Mouse (Mus musculus) MEL (cell line): Measurements from ENCODE around the gene Traf5. TPM values are rescaled to one million over a fixed set of nuclear protein-coding genes. Genes with fewer than 3 reads are reported as not detected.

Source experiments
- DNase-seq: peaks from one replicate; pipeline ENCODE4 v3.0.0; 2011; ENCODE audit warnings: low read depth, low spot score
- H3K27ac ChIP-seq: 2 replicates; pipeline ENCODE4 v1.5.1; 2012; ENCODE audit warnings: low read depth, mild to moderate bottlenecking, control low read depth, low read length, moderate library complexity; ENCODE audit not compliant: control insufficient read depth
- H3K27me3 ChIP-seq, 2 experiments: fragments of 150-350 bp in 1 of 2; sonication (generic) in 1 of 2; 2 replicates each; pipeline ENCODE4 v1.6.1; 2012; ENCODE audit warnings: low read length in 2 of 2, mild to moderate bottlenecking in 2 of 2, improper control_type of control experiment in 1 of 2, moderate library complexity in 1 of 2; ENCODE audit not compliant: insufficient read depth in 2 of 2, control insufficient read depth in 1 of 2
- H3K36me3 ChIP-seq, 2 experiments: 2 replicates each; pipeline ENCODE4 v1.6.1; 2012 to 2014; ENCODE audit warnings: low read length in 2 of 2, improper control_type of control experiment in 1 of 2, inconsistent platforms in 1 of 2, mild to moderate bottlenecking in 1 of 2; ENCODE audit not compliant: insufficient read depth in 2 of 2, control insufficient read depth in 1 of 2
- H3K4me1 ChIP-seq, 2 experiments: fragments of 150-350 bp in 1 of 2; sonication (generic) in 1 of 2; 2 replicates each; pipeline ENCODE4 v1.6.1; 2012; ENCODE audit warnings: low read length in 2 of 2, improper control_type of control experiment in 1 of 2, mild to moderate bottlenecking in 1 of 2; ENCODE audit not compliant: insufficient read depth in 2 of 2, control insufficient read depth in 1 of 2
- H3K4me3 ChIP-seq, 2 experiments: fragments of 150-350 bp in 1 of 2; sonication (generic) in 1 of 2; 2 replicates each; pipeline ENCODE4 v1.5.1; 2012; ENCODE audit warnings: low read depth in 2 of 2, low read length in 2 of 2, mild to moderate bottlenecking in 2 of 2, moderate library complexity in 2 of 2, control low read depth in 1 of 2, improper control_type of control experiment in 1 of 2; ENCODE audit not compliant: control insufficient read depth in 1 of 2, insufficient read depth in 1 of 2
- H3K79me2 ChIP-seq: 2 replicates; pipeline ENCODE4 v1.6.1; 2012; ENCODE audit warnings: mild to moderate bottlenecking, low read length, moderate library complexity; ENCODE audit not compliant: control insufficient read depth, poor library complexity, insufficient read depth
- H3K9ac ChIP-seq: 2 replicates; pipeline ENCODE4 v1.6.1; 2012; ENCODE audit warnings: low read depth, mild to moderate bottlenecking, control low read depth, low read length, moderate library complexity; ENCODE audit not compliant: control insufficient read depth, poor library complexity, severe bottlenecking
- H3K9me3 ChIP-seq: fragments of 150-350 bp; sonication (generic); replicated peaks from 2 replicates; pipeline ENCODE4 v1.6.1; 2012; ENCODE audit warnings: mild to moderate bottlenecking, low read length, improper control_type of control experiment, moderate library complexity; ENCODE audit not compliant: insufficient read depth
- BHLHE40 ChIP-seq: IDR thresholded peaks from 2 replicates; pipeline ENCODE4 v1.6.1; 2012; ENCODE audit warnings: low read depth, mild to moderate bottlenecking, inconsistent platforms, low read length, improper control_type of control experiment, borderline replicate concordance
- CTCF ChIP-seq, 3 experiments: IDR thresholded peaks in 2 of 3; conservative IDR thresholded peaks in 1 of 3; 2 replicates each; pipeline ENCODE4 v1.5.1; 2011 to 2012; ENCODE audit warnings: low read length in 3 of 3, low read depth in 2 of 3, mild to moderate bottlenecking in 2 of 3, improper control_type of control experiment in 1 of 3, inconsistent platforms in 1 of 3, mixed read lengths in 1 of 3, moderate library complexity in 1 of 3; ENCODE audit not compliant: control insufficient read depth in 1 of 3, insufficient read depth in 1 of 3, poor library complexity in 1 of 3, severe bottlenecking in 1 of 3
- E2F4 ChIP-seq: IDR thresholded peaks from 2 replicates; pipeline ENCODE4 v1.6.1; 2011; ENCODE audit warnings: low read depth, low read length, improper control_type of control experiment, borderline replicate concordance
- ELF1 ChIP-seq: IDR thresholded peaks from 2 replicates; pipeline ENCODE4 v1.6.1; 2014; ENCODE audit warnings: low read depth, mild to moderate bottlenecking, inconsistent platforms, low read length, improper control_type of control experiment, moderate library complexity
- HCFC1 ChIP-seq: IDR thresholded peaks from 2 replicates; pipeline ENCODE4 v1.6.1; 2012; ENCODE audit warnings: low read depth, mild to moderate bottlenecking, inconsistent platforms, low read length, improper control_type of control experiment, moderate library complexity
- MAX ChIP-seq: IDR thresholded peaks from 2 replicates; pipeline ENCODE4 v1.6.1; 2011; ENCODE audit warnings: low read length, improper control_type of control experiment
- MAZ ChIP-seq: IDR thresholded peaks from 2 replicates; pipeline ENCODE4 v1.6.1; 2012; ENCODE audit warnings: low read depth, mild to moderate bottlenecking, inconsistent platforms, low read length, improper control_type of control experiment
- POLR2AphosphoS2 ChIP-seq: IDR thresholded peaks from 2 replicates; pipeline ENCODE4 v1.6.1; 2011; ENCODE audit warnings: low read length, improper control_type of control experiment
- RAD21 ChIP-seq: IDR thresholded peaks from 2 replicates; pipeline ENCODE4 v1.6.1; 2011; ENCODE audit warnings: mild to moderate bottlenecking, low read depth, low read length, improper control_type of control experiment
- SMC3 ChIP-seq: IDR thresholded peaks from 2 replicates; pipeline ENCODE4 v1.6.1; 2011; ENCODE audit warnings: low read depth, low read length, improper control_type of control experiment
- TAL1 ChIP-seq: IDR thresholded peaks from 2 replicates; pipeline ENCODE4 v1.6.1; 2012; ENCODE audit warnings: mild to moderate bottlenecking, inconsistent platforms, low read length, moderate library complexity, mixed read lengths
- TCF12 ChIP-seq: IDR thresholded peaks from 2 replicates; pipeline ENCODE4 v1.6.1; 2014; ENCODE audit warnings: low read depth, mild to moderate bottlenecking, inconsistent platforms, low read length, improper control_type of control experiment, moderate library complexity
- UBTF ChIP-seq: IDR thresholded peaks from 2 replicates; pipeline ENCODE4 v1.6.1; 2012; ENCODE audit warnings: low read depth, mild to moderate bottlenecking, inconsistent platforms, low read length, improper control_type of control experiment, moderate library complexity, borderline replicate concordance; ENCODE audit not compliant: insufficient read depth
- ZC3H11A ChIP-seq: IDR thresholded peaks from 2 replicates; pipeline ENCODE4 v1.6.1; 2012; ENCODE audit warnings: low read depth, mild to moderate bottlenecking, inconsistent platforms, low read length, improper control_type of control experiment
- ZKSCAN1 ChIP-seq: IDR thresholded peaks from 2 replicates; pipeline ENCODE4 v1.6.1; 2012; ENCODE audit warnings: low read depth, mild to moderate bottlenecking, inconsistent platforms, low read length, improper control_type of control experiment, moderate library complexity
- polyA plus RNA-seq, 2 experiments: library from polyadenylated mRNA; stranded (reverse) in 1 of 2; unstranded in 1 of 2; fragments of >175 nt in 1 of 2; fragments of >200 nt in 1 of 2; gene quantifications; 2 replicates each; pipeline versions ENCODE4 v1.2.1 to v1.2.4; 2012; ENCODE audit warnings: low replicate concordance in 2 of 2, low read depth in 1 of 2; ENCODE audit not compliant: insufficient read length in 2 of 2, insufficient read depth in 1 of 2, missing spikeins in 1 of 2
- total RNA-seq: library from RNA; depleted of rRNA; stranded (reverse); fragments of 300-350 nt; gene quantifications from 2 replicates; pipeline ENCODE4 v1.2.3, GENCODE M21; 2012

Gene Traf5
- total and polyA plus RNA-seq, 3 experiments: 4.0 to 7.3 TPM; not detected in 1

DNA sequence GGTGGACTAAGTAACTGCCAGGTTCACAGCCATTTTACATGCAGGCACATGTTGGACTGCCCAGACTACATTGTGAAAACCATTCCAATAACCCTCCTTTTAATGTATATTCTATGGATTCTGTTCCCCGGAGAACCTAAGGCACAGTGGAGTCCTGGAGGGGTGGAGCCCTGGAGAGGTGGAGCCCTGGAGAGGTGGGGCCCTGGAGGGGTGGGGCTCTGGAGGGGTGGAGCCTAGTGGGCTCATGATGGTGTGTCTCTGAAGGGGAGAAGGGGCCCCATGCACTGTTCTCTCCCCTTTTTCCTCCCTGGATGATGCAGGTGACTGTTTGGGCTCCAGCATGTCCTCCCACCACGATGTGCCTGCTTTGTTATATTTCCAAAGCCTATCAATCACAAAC is 24.2 kb downstream of the Traf5 start:
- Histone ChIP-seq H3K4me3 (no peak overlapping the region), H3K9me3 (no peaks in the 10 kb centered on the region), H3K27ac (no peak overlapping the region), H3K9ac (no peak overlapping the region), H3K27me3 (no peaks in the 10 kb centered on the region), H3K36me3 (no peaks in the 10 kb centered on the region; a peak in 1 of 4 replicates), H3K79me2 (no peaks in the 10 kb centered on the region), H3K4me1 (no peaks in the 10 kb centered on the region)
- DNase-seq: no peak
- TF ChIP-seq UBTF (no peak), ZKSCAN1 (no peak)

DNA sequence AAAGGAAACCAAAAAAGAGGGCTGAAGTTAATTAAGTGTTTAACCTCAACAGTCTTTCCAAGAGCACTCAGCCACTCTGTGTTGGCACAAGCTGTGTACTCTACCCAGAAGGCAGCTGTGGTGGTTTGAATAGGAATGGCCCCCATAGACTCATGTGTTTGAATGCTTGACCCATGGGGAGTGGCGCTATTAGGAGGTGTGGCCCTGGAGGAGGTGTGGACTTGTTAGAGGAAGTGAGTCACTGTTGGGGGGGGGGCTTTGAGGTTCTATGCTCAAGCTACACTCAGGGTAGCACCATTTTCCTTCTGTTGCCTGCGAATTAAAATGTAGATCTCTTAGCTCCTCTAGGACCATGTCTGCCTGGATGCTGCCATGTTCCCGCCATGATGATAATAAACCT is 25.4 kb downstream of the Traf5 start:
- Histone ChIP-seq H3K4me3 (no peak overlapping the region), H3K79me2 (no peaks in the 10 kb centered on the region), H3K4me1 (no peaks in the 10 kb centered on the region), H3K27me3 (no peaks in the 10 kb centered on the region), H3K27ac (no peak overlapping the region), H3K9me3 (no peaks in the 10 kb centered on the region), H3K9ac (no peak overlapping the region), H3K36me3 (no peaks in the 10 kb centered on the region; a peak in 1 of 4 replicates)
- no peak for DNase-seq
- TF ChIP-seq ELF1: no peak
- no peak for TF ChIP-seq MAX
- TF ChIP-seq TAL1: no peak
- no peak for TF ChIP-seq POLR2AphosphoS2
- no peak for TF ChIP-seq MAZ
- no peak for TF ChIP-seq HCFC1
- TF ChIP-seq ZC3H11A: no peak

DNA sequence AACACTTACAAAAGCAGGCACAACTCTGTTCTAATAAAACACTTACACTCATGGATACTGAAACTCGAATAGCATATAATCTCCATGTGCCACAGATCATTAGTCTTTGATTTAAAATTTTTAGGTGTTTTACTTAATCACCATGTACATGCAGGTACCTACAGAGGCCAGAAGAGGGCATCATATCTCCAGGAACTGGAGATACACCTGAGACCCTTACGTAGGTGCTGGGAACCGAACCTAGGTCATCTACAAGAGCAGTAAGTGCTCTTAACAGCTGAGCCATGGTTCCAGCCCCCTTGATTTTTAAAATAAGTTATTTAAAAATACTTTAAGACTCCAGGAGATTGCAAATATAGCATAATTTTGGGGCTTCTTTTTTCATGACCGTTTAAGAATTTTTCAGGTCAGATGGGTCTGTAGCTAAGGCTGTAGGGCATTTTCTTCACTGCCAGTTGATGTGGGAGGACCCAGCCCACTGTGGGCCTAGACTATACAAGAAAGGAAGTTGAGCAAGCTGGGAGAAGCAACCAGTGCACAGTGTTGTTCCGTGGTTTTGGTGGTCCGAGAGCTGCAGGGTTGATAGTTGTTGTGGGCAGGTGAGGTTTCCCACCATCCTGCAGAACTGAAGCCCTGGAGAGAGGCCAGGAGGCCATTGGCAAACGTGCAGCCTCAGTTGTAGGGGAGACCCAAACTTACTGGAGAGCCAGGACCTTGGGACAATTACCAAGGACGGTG is 29.0 kb downstream of the Traf5 start:
- H3K27ac ChIP-seq: no peak overlapping the region
- no peaks in the 10 kb centered on the region for H3K79me2 ChIP-seq
- no peaks in the 10 kb centered on the region; a peak in 1 of 4 replicates for H3K36me3 ChIP-seq
- H3K4me3 ChIP-seq: no peak overlapping the region
- H3K27me3 ChIP-seq: no peaks in the 10 kb centered on the region
- no peak overlapping the region for H3K9ac ChIP-seq
- H3K9me3 ChIP-seq: no peaks in the 10 kb centered on the region
- DNase-seq: no peak
- no peaks in the 10 kb centered on the region for H3K4me1 ChIP-seq
- TF ChIP-seq RAD21 (peak; percentile 22; the same call in 1 of the 2 replicates), SMC3 (peak; percentile 39), CTCF (IDR thresholded peaks at IDR 0.05 in 2 of 3, conservative IDR thresholded peaks at IDR 0.05 in 1 of 3; ENCODE audit: control insufficient read depth in 1 of 3, insufficient read depth in 1 of 3, low read depth in 2 of 3, low read length in 3 of 3, poor library complexity in 1 of 3, severe bottlenecking in 1 of 3) (peak in 1 of 3 experiments; percentile 31; a peak in 2 of 6 replicates), TCF12 (no peak), ZC3H11A (no peak), BHLHE40 (no peak), E2F4 (no peak)
